Mouse (Mus musculus) neural tube, embryonic 14.5 days (tissue): ENCODE measurements at regions not wholly inside any gene's neighbourhood (a gene's known extent, or its start where the extent isn't known, plus 50 kb on each side); places are given as distances from the start of the nearest gene placed in this dataset.

Source experiments
- ATAC-seq: fragments of 200-750 bp; cut with Nextera tagmentation; 2 replicates; pipeline ENCODE4 v1.8.0; 2017; ENCODE audit warnings: low read depth, mild to moderate bottlenecking, moderate TSS enrichment, moderate library complexity
- H3K27ac ChIP-seq: fragments of 300-500 bp; sonication (generic); 2 replicates; pipeline ENCODE4 v1.5.1; 2014; ENCODE audit warnings: low read depth, mild to moderate bottlenecking, control low read depth, low read length, moderate library complexity, mixed read lengths
- H3K27me3 ChIP-seq: fragments of 300-500 bp; sonication (generic); 2 replicates; pipeline ENCODE4 v1.6.1; 2014; ENCODE audit warnings: low read length; ENCODE audit not compliant: control insufficient read depth, insufficient read depth
- H3K36me3 ChIP-seq: fragments of 300-500 bp; sonication (generic); 2 replicates; pipeline ENCODE4 v1.6.1; 2014; ENCODE audit warnings: low read length, mixed read lengths; ENCODE audit not compliant: control insufficient read depth, insufficient read depth
- H3K4me1 ChIP-seq: fragments of 300-500 bp; sonication (generic); 2 replicates; pipeline ENCODE4 v1.6.1; 2014; ENCODE audit warnings: low read length; ENCODE audit not compliant: control insufficient read depth, insufficient read depth
- H3K4me2 ChIP-seq: fragments of 300-500 bp; sonication (generic); 2 replicates; pipeline ENCODE4 v1.6.1; 2014; ENCODE audit warnings: mild to moderate bottlenecking, low read depth, low read length, control low read depth
- H3K4me3 ChIP-seq: fragments of 300-500 bp; sonication (generic); 2 replicates; pipeline ENCODE4 v1.5.1; 2014; ENCODE audit warnings: low read depth, low read length, control low read depth, mixed read lengths
- H3K9ac ChIP-seq: fragments of 300-500 bp; sonication (generic); replicated peaks from 2 replicates; pipeline ENCODE4 v1.6.1; 2014; ENCODE audit warnings: low read depth, mild to moderate bottlenecking, control low read depth, low read length, mixed read lengths
- H3K9me3 ChIP-seq: fragments of 300-500 bp; sonication (generic); 2 replicates; pipeline ENCODE4 v1.6.1; 2016; ENCODE audit warnings: low read length; ENCODE audit not compliant: control insufficient read depth
- WGBS: fragments of 180-500 bp; shearing (Covaris S2); extraction: QIAGEN DNeasy Blood & Tissue Kit; methylation state at CpG from one replicate; pipeline ENCODE4 v1.1.7; 2014; 5-methylcytosine and 5-hydroxymethylcytosine counted together

- peak overlapping the region; percentile 22; the same call in 1 of the 2 replicates for H3K4me2 ChIP-seq
- H3K27me3 ChIP-seq, result no peaks in the 10 kb centered on the region
- H3K4me1 ChIP-seq, result no peaks in the 10 kb centered on the region
- peak; percentile 89 for ATAC-seq
- no peak overlapping the region for H3K9ac ChIP-seq
- peak overlapping the region; percentile 10; the same call in 1 of the 2 replicates for H3K27ac ChIP-seq
- H3K9me3 ChIP-seq, result no peaks in the 10 kb centered on the region
- no peak overlapping the region for H3K4me3 ChIP-seq
- WGBS, result 37% methylated on average over 21 of the region's 21 CpGs
- H3K36me3 ChIP-seq, result no peaks in the 10 kb centered on the region
Measured at GRCm38 (mm10) chr1:157798561-157799553, 292.3 kb downstream of the Sec16b start.

DNA sequence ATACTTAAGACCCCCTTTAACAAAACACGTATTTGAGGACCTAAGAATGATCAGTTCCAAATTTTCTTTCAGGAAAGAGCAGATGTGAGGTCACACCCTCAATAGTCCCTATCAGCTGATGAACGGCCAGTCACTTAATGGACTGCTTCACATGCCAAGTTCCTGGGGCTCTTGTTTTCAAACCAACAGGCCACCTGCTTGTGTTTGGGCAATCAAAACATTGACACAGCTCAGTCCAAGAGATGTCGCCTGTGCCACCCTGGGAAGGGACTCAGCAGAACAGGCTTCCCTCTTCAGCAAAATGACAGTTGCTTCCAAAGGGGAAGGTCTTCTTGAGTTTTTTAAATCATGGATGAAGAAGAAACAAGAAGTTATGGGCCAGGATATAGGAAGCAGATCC lies 294.6 kb downstream of the Sec16b start:
- WGBS, result 81% methylated on average over 3 of the region's 3 CpGs
- H3K4me2 ChIP-seq, result no peak overlapping the region
- no peaks in the 10 kb centered on the region for H3K36me3 ChIP-seq
- H3K9ac ChIP-seq, result no peak overlapping the region
- H3K27ac ChIP-seq, result no peak overlapping the region
- H3K27me3 ChIP-seq, result no peaks in the 10 kb centered on the region
- H3K4me3 ChIP-seq, result no peak overlapping the region
- no peaks in the 10 kb centered on the region for H3K9me3 ChIP-seq
- no peak for ATAC-seq
- no peaks in the 10 kb centered on the region for H3K4me1 ChIP-seq

DNA sequence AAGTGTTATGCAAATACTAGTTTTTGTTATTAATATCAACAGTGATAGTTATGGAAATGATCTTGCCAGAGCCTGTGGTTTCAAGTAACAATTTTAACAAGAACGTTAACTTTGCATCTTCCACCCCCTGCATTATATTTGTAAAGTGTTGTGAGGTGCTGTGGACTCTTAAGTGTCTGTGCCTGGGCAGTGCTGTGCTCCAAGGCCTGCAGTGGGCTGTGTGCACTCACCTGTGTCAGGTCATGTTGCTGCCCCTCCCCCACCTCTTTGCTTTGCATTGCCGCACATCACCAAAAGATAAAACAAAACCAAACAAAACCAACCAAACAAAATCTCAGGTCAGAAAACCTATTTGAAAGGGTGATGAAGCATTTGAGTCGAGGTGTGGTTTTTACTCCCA lies 297.7 kb downstream of the Sec16b start:
- H3K9ac ChIP-seq, result no peak overlapping the region
- no peaks in the 10 kb centered on the region for H3K9me3 ChIP-seq
- WGBS, result 86% methylated on average over 3 of the region's 3 CpGs
- no peak for ATAC-seq
- no peak overlapping the region for H3K4me2 ChIP-seq
- no peaks in the 10 kb centered on the region for H3K36me3 ChIP-seq
- H3K4me3 ChIP-seq, result no peak overlapping the region
- no peaks in the 10 kb centered on the region for H3K4me1 ChIP-seq
- no peaks in the 10 kb centered on the region for H3K27me3 ChIP-seq
- no peak overlapping the region for H3K27ac ChIP-seq

- ATAC-seq, result no peak
- no peaks in the 10 kb centered on the region for H3K4me1 ChIP-seq
- H3K36me3 ChIP-seq, result no peaks in the 10 kb centered on the region
- no peak overlapping the region for H3K27ac ChIP-seq
- no peaks in the 10 kb centered on the region for H3K9me3 ChIP-seq
- no peak overlapping the region for H3K9ac ChIP-seq
- no peak overlapping the region for H3K4me3 ChIP-seq
- H3K27me3 ChIP-seq, result no peaks in the 10 kb centered on the region
- H3K4me2 ChIP-seq, result no peak overlapping the region
- WGBS, result 86% methylated on average over 1 of the region's 1 CpGs
Measured at GRCm38 (mm10) chr1:157806296-157806695, 299.8 kb downstream of the Sec16b start.

- Histone ChIP-seq H3K27ac (no peak overlapping the region), H3K9ac (no peak overlapping the region), H3K27me3 (no peaks in the 10 kb centered on the region), H3K9me3 (no peaks in the 10 kb centered on the region), H3K4me1 (no peaks in the 10 kb centered on the region), H3K4me3 (no peak overlapping the region), H3K36me3 (no peaks in the 10 kb centered on the region), H3K4me2 (no peak overlapping the region)
- no peak for ATAC-seq
- 57% methylated on average over 8 of the region's 8 CpGs for WGBS
Measured at GRCm38 (mm10) chr1:157809674-157810471, 303.3 kb downstream of the Sec16b start.

DNA sequence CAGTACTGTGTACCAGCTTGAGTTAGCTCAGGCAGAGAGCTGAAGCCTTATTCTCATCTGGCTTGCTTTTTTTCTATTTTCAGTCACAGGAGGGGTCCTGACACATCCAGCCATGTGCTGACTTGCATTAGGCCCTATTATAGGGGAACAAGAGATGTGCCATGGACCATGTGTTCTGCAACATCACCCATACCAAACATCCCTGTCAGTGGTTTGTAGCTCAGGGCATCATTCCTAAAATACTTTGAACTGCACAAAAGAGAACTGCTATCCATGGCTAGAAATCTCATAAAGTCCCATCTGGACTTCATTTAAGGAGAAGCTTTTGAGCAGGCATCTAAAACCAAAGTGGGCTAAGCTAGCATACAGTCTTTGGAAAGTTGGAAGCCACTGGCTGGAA lies 304.1 kb downstream of the Sec16b start:
- Histone ChIP-seq H3K9ac (no peak overlapping the region), H3K36me3 (no peaks in the 10 kb centered on the region)

DNA sequence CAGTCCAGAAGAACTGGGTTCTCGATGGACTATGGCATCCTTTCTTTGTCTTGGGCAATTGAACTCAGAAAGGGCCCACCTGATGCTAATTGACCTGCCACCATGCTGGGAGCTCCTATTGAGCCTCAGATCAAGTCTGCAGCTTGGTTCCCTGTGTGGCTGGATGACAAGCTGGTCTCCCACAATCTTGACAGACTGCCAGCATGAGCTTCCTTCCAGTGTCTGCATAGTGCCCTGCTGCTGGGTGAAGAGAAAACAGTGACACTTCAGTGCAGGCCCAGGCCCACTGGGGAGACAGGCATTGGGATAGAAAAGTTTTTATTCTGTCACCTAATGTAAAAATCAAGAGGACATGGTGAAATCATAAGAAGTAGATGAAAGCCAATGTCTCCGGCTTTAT lies 321.4 kb downstream of the Sec16b start:
- WGBS, result 49% methylated on average over 2 of the region's 2 CpGs

More for the DNA sequence above, 304.1 kb downstream of the Sec16b start:
- Histone ChIP-seq H3K27me3 (no peaks in the 10 kb centered on the region), H3K4me2 (no peak overlapping the region), H3K27ac (no peak overlapping the region), H3K9me3 (no peaks in the 10 kb centered on the region), H3K4me1 (no peaks in the 10 kb centered on the region), H3K4me3 (no peak overlapping the region)
- no peak for ATAC-seq

DNA sequence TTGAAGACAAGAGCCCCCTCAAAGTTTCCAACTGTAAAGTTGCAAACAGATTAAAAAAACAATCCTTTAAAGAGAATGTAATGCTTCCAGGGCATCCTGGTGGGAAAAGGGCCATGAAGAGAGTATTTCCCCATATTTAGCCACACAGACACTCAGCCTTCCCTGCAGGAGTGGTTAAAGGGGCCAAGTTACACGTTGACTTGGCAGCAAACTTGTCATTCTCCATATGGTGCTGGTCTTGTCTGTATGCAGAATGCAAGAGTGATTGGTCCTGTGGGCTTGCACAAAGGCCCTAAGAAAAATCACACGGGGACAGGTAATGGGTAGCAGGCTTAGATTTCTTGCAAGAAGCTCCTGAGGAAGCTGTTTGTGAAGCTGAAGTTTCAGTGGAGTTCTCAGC lies 325.0 kb downstream of the Sec16b start:
- Histone ChIP-seq H3K9me3 (no peaks in the 10 kb centered on the region), H3K27ac (no peak overlapping the region), H3K4me2 (no peak overlapping the region), H3K36me3 (no peaks in the 10 kb centered on the region), H3K27me3 (no peaks in the 10 kb centered on the region), H3K4me3 (no peak overlapping the region), H3K9ac (no peak overlapping the region), H3K4me1 (no peaks in the 10 kb centered on the region)
- 53% methylated on average over 2 of the region's 2 CpGs for WGBS
- ATAC-seq, result no peak

More for the DNA sequence above, 321.4 kb downstream of the Sec16b start:
- Histone ChIP-seq H3K4me1 (no peaks in the 10 kb centered on the region), H3K9ac (no peak overlapping the region), H3K27ac (no peak overlapping the region), H3K36me3 (no peaks in the 10 kb centered on the region), H3K9me3 (no peaks in the 10 kb centered on the region), H3K27me3 (no peaks in the 10 kb centered on the region), H3K4me2 (no peak overlapping the region), H3K4me3 (no peak overlapping the region)
- no peak for ATAC-seq

GRCm38 (mm10) chr1:157872775-157873174 lies 366.2 kb downstream of the Sec16b start:
- Histone ChIP-seq H3K4me3 (no peak overlapping the region), H3K27me3 (no peaks in the 10 kb centered on the region), H3K9ac (no peak overlapping the region), H3K36me3 (no peaks in the 10 kb centered on the region), H3K27ac (0 out of 2 replicates have a peak overlapping the region, but pooled peaks have one; percentile 2), H3K9me3 (no peaks in the 10 kb centered on the region), H3K4me1 (no peaks in the 10 kb centered on the region), H3K4me2 (no peak overlapping the region)
- 49% methylated on average over 5 of the region's 5 CpGs for WGBS
- no peak for ATAC-seq
